Mouse (Mus musculus) ES-E14 (cell line): Measurements from ENCODE around the gene Srpr. TPM values are rescaled to one million over a fixed set of nuclear protein-coding genes. Genes with fewer than 3 reads are reported as not detected.

Experiments
- DNase-seq: peaks from one replicate; pipeline ENCODE4 v3.0.0-alpha.2; 2013; ENCODE audit warnings: low read depth, low spot score
- H3K27ac ChIP-seq: 2 replicates; pipeline ENCODE4 v1.5.1; 2012; ENCODE audit warnings: low read depth, mild to moderate bottlenecking, low read length, moderate library complexity, mixed read lengths; ENCODE audit not compliant: poor library complexity, insufficient read depth, severe bottlenecking
- H3K36me3 ChIP-seq: 2 replicates; pipeline ENCODE4 v1.6.1; 2012; ENCODE audit warnings: mild to moderate bottlenecking, low read length, moderate library complexity, mixed read lengths; ENCODE audit not compliant: control insufficient read depth, poor library complexity, insufficient read depth, severe bottlenecking
- H3K4me1 ChIP-seq, 2 experiments: fragments of 150-350 bp in 1 of 2; sonication (generic) in 1 of 2; 2 replicates each; pipeline ENCODE4 v1.6.1; 2012; ENCODE audit warnings: low read length in 2 of 2, mild to moderate bottlenecking in 1 of 2, mixed read lengths in 1 of 2; ENCODE audit not compliant: control insufficient read depth in 2 of 2, insufficient read depth in 2 of 2, poor library complexity in 1 of 2
- H3K4me3 ChIP-seq, 2 experiments: fragments of 150-350 bp in 1 of 2; sonication (generic) in 1 of 2; 2 replicates each; pipeline ENCODE4 v1.5.1; 2012; ENCODE audit warnings: low read length in 2 of 2, low read depth in 1 of 2, mild to moderate bottlenecking in 1 of 2, mixed read lengths in 1 of 2; ENCODE audit not compliant: insufficient read depth in 1 of 2, poor library complexity in 1 of 2, severe bottlenecking in 1 of 2
- H3K9ac ChIP-seq: 2 replicates; pipeline ENCODE4 v1.6.1; 2012; ENCODE audit warnings: low read depth, mild to moderate bottlenecking, low read length, mixed read lengths; ENCODE audit not compliant: poor library complexity, insufficient read depth, severe bottlenecking
- H3K9me3 ChIP-seq: fragments of 150-350 bp; sonication (generic); 2 replicates; pipeline ENCODE4 v1.6.1; 2012; ENCODE audit warnings: low read depth, mild to moderate bottlenecking, low read length; ENCODE audit not compliant: control insufficient read depth, insufficient read depth
- CHD2 ChIP-seq: IDR thresholded peaks from 2 replicates; pipeline ENCODE4 v1.6.1; 2014; ENCODE audit warnings: mild to moderate bottlenecking, low read depth, low read length, inconsistent platforms
- HCFC1 ChIP-seq: IDR thresholded peaks from 2 replicates; pipeline ENCODE4 v1.6.1; 2012; ENCODE audit warnings: low read length, inconsistent platforms, borderline replicate concordance; ENCODE audit not compliant: insufficient read depth
- MAFK ChIP-seq: IDR thresholded peaks from 2 replicates; pipeline ENCODE4 v1.6.1; 2014; ENCODE audit warnings: mild to moderate bottlenecking, low read depth, low read length, inconsistent platforms; ENCODE audit not compliant: insufficient read depth
- ZC3H11A ChIP-seq: IDR thresholded peaks from 2 replicates; pipeline ENCODE4 v1.6.1; 2012; ENCODE audit warnings: low read depth, mild to moderate bottlenecking, inconsistent platforms, low read length, borderline replicate concordance
- ZNF384 ChIP-seq: IDR thresholded peaks from 2 replicates; pipeline ENCODE4 v1.6.1; 2012; ENCODE audit warnings: low read depth, low read length, inconsistent platforms
- in situ Hi-C, 2 experiments: fragments of 600-800 bp; cut with MboI; formaldehyde crosslinking; loops; one replicate each; pipeline ENCODE4 v1.15.1; 2025; ENCODE audit warnings: low sequenced_read_pairs in 2 of 2, inconsistent platforms in 1 of 2; ENCODE audit not compliant: unreplicated experiment in 2 of 2
- total RNA-seq: library from RNA; depleted of rRNA; stranded (reverse); fragments of 300-350 nt; gene quantifications from 2 replicates; pipeline ENCODE4 v1.2.3, GENCODE M21; 2012; rRNA removed

Srpr gene
- total RNA-seq, 1 experiment = 168 TPM

DNA sequence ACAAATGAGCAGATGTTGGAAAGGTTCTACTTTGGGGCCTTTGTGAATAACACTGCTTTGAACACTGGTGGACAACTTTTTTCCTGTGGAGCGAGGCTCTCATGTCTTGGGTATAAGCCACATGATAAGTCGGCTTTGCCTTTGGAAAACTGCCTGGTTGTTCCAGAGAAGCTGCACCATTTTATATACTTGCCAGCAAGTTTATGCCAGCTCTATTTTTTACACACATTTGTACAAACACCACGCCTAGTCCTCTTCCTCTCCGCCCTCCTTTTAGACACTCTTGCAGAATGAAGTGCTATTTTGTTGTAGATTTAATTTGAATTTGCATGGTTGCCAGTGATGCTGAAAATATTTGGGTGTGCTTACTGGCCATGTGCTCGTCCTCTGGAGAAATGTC, 93.5 kb downstream of the Srpr start:
- Histone ChIP-seq H3K27ac (no peak overlapping the region), H3K4me3 (no peak overlapping the region), H3K9me3 (no peaks in the 10 kb centered on the region), H3K9ac (no peak overlapping the region), H3K4me1 (no peaks in the 10 kb centered on the region), H3K36me3 (no peaks in the 10 kb centered on the region)
- TF ChIP-seq ZNF384 = no peak
- no peak for TF ChIP-seq HCFC1
- TF ChIP-seq MAFK = no peak
- TF ChIP-seq CHD2 = no peak
- TF ChIP-seq ZC3H11A = no peak
- in situ Hi-C loops = no loop called here
- DNase-seq = no peak

Other genes starting within 250 kb of the Srpr start
- 9.7 and 10.1 TPM in 2 replicates for gene St3gal4, start 80.9 kb upstream of the Srpr start, total RNA-seq
- 36.3 and 42.9 TPM in 2 replicates for gene Dcps, start 24.1 kb upstream of the Srpr start, total RNA-seq
- gene Tirap, start 116 bp downstream of the Srpr start, total RNA-seq = 6.1 and 7.2 TPM in 2 replicates
- 40.6 and 47.1 TPM in 2 replicates for gene Foxred1, start 10.9 kb downstream of the Srpr start, total RNA-seq
- 19.3 and 26.9 TPM in 2 replicates for gene Fam118b, start 67.6 kb downstream of the Srpr start, total RNA-seq
- gene Rpusd4, start 67.7 kb downstream of the Srpr start, total RNA-seq = 28.8 and 32.0 TPM in 2 replicates
- 13.4 and 17.4 TPM in 2 replicates for gene Cdon, start 221.0 kb downstream of the Srpr start, total RNA-seq